Mouse (Mus musculus): ENCODE results near the gene Gjb1. TPM values are rescaled to one million over a fixed set of nuclear protein-coding genes. Genes with fewer than 3 reads are reported as not detected.

Gjb1 gene
- polyA plus RNA-seq, 1 experiment from 2014 or later: 1.2 TPM

DNA sequence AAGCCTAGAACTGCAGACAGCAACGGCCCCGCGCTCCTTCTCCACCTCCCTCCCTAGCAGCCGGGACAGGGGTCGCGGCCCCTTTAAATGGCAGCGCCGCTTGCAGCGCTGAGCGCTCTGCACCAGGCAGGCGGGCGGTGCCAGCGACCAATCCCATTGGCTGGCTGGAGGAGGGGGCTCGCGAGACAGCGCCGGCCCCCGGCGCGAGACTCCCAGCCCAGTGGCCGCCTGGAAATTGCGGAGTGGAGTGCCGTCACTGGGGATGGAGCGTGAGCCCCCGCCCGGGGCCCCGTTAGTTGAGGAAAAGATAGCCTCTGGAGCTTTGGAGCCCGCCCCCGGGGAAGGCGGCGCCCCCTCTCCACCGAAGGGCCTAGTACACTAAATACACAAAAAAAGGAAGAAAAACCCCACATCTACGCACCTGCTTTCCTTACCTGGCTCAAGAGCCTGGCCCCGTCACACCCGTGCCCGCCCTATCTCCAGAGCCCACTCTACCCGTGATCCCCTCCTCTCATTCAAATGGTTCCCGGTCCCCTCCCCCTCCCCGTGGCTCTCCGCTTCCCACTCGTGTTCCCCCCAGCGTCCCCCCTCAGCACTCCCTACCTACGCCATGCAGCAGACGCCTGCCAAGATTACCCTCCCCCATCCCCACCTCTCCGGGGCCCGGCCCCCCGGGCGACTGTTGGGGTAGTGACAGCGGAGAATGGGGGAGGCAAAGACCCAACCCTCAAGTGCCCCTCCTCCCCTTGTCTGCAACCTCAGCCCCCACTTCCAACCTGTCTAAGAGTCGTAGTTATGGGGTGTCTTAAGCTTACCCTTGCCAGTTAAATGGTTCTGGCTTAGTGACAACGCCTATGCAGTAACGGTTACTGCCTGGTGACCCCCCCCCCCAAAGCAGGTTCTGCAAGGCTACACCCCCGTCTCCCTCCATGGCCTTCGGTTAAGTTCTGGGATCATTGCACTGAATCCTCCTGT, 43.8 kb downstream of the Gjb1 start:
- peak; percentile 97 for ATAC-seq (ENCODE audit: low FRiP score)
- whole genome bisulfite sequencing: 12% methylated on average over 50 of the region's 54 CpGs

DNA sequence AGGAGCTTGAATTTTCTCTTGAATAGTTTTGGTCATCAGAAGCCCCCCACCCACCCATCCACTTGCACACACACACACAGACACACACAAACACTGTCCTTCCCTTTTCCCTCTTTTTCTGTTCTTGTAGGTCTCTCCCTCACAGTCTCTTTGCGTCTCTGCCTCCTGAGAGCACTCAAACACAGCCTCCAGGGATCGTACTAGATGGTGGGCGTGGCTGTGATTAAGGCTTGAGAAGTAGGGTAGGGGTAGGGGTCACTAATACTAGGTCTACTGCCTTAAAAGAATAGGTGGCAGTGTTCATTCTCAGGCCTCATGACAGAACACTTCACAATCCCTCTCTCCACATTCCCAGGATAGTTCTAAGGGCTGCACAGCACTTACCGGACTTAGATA, 44.5 kb downstream of the Gjb1 start, which contains the start of gene Zmym3:
Zmym3 (minus strand) TSS at position 150 of the 396 bp plus-strand sequence.
- Histone ChIP-seq H3K4me3 (peak within 1 kb of the TSS; percentile 53), H3K27ac (peak within 1 kb of the TSS; percentile 85), H3K27me3 (no peaks in the 10 kb centered on the region), H3K36me3 (0 out of 2 replicates have a peak, but pooled peaks cover 4% of the 10 kb centered on the region), H3K4me2 (peak within 1 kb of the TSS; percentile 58), H3K4me1 (replicated peaks) (peaks cover 28% of the 10 kb centered on the region), H3K9ac (peak within 1 kb of the TSS; percentile 74), H3K9me3 (no peaks in the 10 kb centered on the region)
- WGBS: 30% methylated on average over 4 of the region's 4 CpGs
- ATAC-seq (ENCODE audit: low FRiP score): no peak

More for the DNA sequence above, 43.8 kb downstream of the Gjb1 start:
- Histone ChIP-seq H3K4me2 (peak overlapping the region; percentile 66), H3K4me3 (peak overlapping the region; percentile 53), H3K9ac (peak overlapping the region; percentile 74), H3K27ac (peak overlapping the region; percentile 85), H3K4me1 (replicated peaks) (peaks cover 28% of the 10 kb centered on the region), H3K27me3 (no peaks in the 10 kb centered on the region), H3K36me3 (peaks cover 11% of the 10 kb centered on the region; the same call in 1 of the 2 replicates), H3K9me3 (no peaks in the 10 kb centered on the region)

DNA sequence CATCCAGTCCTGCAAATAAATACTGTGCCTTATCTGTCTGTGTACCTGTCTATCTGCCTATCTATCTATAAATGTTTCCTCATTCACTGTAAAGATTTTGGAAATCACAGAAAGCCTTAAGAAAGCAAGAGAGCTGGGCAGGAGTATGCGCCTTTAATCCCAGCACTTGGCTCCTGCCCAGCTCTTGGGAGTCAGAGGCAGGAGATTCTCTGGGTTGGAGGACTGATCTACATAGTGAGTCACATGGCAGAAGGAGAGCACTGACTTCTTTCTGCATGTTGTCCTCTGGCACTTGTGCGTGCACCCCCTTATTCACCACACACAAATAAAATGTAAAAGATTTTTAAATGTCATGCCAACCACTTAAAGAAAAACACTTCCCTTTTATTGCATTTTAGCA, 47.3 kb downstream of the Gjb1 start:
- H3K36me3 ChIP-seq: no peaks in the 10 kb centered on the region
- H3K9ac ChIP-seq: no peak overlapping the region
- no peak overlapping the region for H3K27ac ChIP-seq
- WGBS: 90% methylated on average over 2 of the region's 2 CpGs
- no peaks in the 10 kb centered on the region for H3K27me3 ChIP-seq
- no peak overlapping the region for H3K4me3 ChIP-seq
- no peaks in the 10 kb centered on the region for H3K9me3 ChIP-seq
- no peak overlapping the region for H3K4me2 ChIP-seq
- ATAC-seq (ENCODE audit: low FRiP score): no peak
- H3K4me1 ChIP-seq (replicated peaks): peaks cover 11% of the 10 kb centered on the region

DNA sequence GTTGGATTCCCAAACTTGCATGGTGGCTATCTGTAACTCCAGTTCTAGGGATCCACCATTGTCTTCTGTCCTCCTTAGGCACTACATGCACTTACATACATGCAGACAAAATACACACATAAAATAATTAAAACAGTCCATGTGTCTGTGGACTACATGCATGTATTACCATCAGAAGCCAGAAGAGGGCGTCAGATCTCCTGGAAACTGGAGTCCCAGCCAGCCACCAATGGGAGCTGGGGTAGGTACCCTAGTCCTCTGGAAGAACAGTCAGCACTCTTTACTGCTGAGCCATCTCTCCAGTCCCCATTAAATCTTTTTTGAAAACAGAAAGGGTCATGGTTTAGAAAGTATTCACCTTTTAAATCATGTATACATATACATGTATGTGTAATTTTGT, 51.6 kb downstream of the Gjb1 start:
- no peak overlapping the region for H3K9ac ChIP-seq
- H3K4me1 ChIP-seq (replicated peaks): peaks cover 20% of the 10 kb centered on the region
- H3K4me2 ChIP-seq: no peak overlapping the region
- H3K4me3 ChIP-seq: no peak overlapping the region
- H3K27me3 ChIP-seq: no peaks in the 10 kb centered on the region
- ATAC-seq (ENCODE audit: low FRiP score): no peak
- peaks cover 3% of the 10 kb centered on the region; the same call in 1 of the 2 replicates for H3K36me3 ChIP-seq
- H3K27ac ChIP-seq: no peak overlapping the region
- WGBS: 7% methylated on average over 1 of the region's 1 CpGs
- no peaks in the 10 kb centered on the region for H3K9me3 ChIP-seq

DNA sequence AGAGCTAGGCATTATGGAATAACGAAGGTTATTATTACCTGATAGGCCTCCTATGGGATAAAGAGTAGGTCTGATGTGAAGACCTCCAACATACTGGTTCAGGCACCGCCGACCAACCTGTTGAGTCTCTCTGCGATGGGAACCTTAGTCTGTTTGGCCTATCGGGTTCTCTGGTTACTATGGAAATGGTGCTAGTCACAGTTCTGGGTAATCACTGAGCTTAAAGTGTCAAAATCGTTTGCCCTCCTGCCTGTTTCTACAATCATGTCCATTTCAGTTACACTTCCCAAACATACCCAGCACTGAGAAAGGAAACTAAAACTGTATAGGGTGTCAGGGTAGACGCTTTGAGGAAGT, 52.6 kb downstream of the Gjb1 start:
- Histone ChIP-seq H3K9me3 (no peaks in the 10 kb centered on the region), H3K27ac (peak overlapping the region; percentile 95), H3K4me3 (peak overlapping the region; percentile 62), H3K4me2 (peak overlapping the region; percentile 48), H3K4me1 (replicated peaks) (peaks cover 20% of the 10 kb centered on the region), H3K36me3 (peaks cover 3% of the 10 kb centered on the region; the same call in 1 of the 2 replicates), H3K9ac (peak overlapping the region; percentile 24; the same call in 1 of the 2 replicates), H3K27me3 (no peaks in the 10 kb centered on the region)
- ATAC-seq (ENCODE audit: low FRiP score): no peak
- WGBS: 27% methylated on average over 7 of the region's 7 CpGs

DNA sequence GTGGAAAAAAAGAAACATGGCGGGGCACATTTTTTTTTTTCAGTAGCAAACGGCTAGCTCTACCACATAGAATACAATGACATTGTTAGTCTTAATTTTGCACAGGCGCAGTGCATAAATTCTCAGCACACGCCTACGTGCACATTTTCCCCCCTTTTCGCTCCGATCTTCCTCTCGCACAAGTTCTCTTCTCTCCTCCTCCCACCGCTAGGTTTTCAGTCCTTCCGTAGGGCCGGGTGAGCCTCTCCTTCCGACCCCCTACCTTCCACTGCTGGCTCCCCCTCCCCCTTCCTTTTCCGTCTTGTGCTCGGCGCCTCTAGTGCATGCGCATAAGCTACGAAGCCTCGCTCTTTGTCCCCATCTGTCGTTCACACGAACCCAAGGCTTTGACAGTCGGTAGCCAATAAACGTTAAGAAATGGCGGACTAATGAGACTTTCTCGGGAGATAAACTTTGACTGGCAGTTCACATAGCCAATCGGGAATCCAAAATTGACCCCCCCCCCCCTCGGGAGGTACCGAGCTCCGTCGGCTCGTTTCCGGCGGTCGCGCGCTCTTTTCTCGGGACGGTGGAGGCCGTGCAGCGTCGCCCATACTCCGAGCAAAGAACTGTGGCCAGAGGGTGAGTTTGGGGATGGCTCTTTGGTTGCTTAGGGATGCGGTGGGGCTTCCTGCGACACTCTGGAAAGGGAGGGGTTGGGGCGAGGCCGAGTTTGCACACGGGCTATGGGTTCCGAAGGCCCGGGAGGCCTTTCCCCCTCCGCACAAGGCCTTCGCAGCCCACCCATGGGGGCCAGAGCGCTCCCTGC, 53.2 kb downstream of the Gjb1 start, which contains the start of gene Nono:
Nono (plus strand) TSS at position 177 of the 808 bp plus-strand sequence.
- H3K36me3 ChIP-seq: peaks cover 3% of the 10 kb centered on the region; the same call in 1 of the 2 replicates
- ATAC-seq (ENCODE audit: low FRiP score): peak; percentile 96
- 33% methylated on average over 50 of the region's 51 CpGs for WGBS

DNA sequence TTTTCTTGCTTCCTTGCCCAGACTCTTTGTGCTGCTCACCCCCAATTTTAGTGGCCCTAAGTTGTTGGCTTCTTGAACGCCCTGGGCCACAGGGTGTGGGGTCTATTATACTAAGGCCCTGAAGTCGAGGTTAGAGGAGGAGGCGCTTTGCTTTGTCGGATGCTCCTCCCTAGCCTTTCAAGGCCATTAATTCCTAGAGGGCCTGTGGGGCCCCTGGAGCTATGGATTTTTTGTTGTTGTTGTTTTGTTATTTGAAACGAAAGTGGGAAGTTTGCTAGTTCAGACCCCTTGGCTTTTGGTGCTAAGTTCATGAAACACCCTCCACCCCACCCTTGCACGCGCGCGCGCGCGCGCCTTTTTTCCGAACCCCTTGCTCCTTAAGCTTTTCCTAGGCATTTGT, 53.8 kb downstream of the Gjb1 start:
- H3K27me3 ChIP-seq: no peaks in the 10 kb centered on the region
- peak; percentile 73 for ATAC-seq (ENCODE audit: low FRiP score)
- H3K4me3 ChIP-seq: peak overlapping the region; percentile 62
- peaks cover 20% of the 10 kb centered on the region for H3K4me1 ChIP-seq (replicated peaks)
- H3K9me3 ChIP-seq: no peaks in the 10 kb centered on the region
- 13% methylated on average over 14 of the region's 14 CpGs for WGBS
- peak overlapping the region; percentile 81 for H3K9ac ChIP-seq
- peaks cover 3% of the 10 kb centered on the region; the same call in 1 of the 2 replicates for H3K36me3 ChIP-seq
- peak overlapping the region; percentile 57 for H3K4me2 ChIP-seq
- H3K27ac ChIP-seq: peak overlapping the region; percentile 95

More for the DNA sequence above, 53.2 kb downstream of the Gjb1 start, which contains the start of gene Nono:
- peak within 1 kb of the TSS; percentile 95 for H3K27ac ChIP-seq
- H3K4me1 ChIP-seq (replicated peaks): peaks cover 20% of the 10 kb centered on the region
- H3K9ac ChIP-seq: peak within 1 kb of the TSS; percentile 81
- peak within 1 kb of the TSS; percentile 62 for H3K4me3 ChIP-seq
- H3K4me2 ChIP-seq: peak within 1 kb of the TSS; percentile 57
- H3K9me3 ChIP-seq: no peaks in the 10 kb centered on the region
- no peaks in the 10 kb centered on the region for H3K27me3 ChIP-seq

Other genes starting within 250 kb of the Gjb1 start
- gene Snx12, start 153.8 kb upstream of the Gjb1 start, polyA plus RNA-seq (2015; fragmentation: Nextera tagmentation; extraction: Ambion mirVana): 46.3 and 47.1 TPM in 2 replicates
- gene Foxo4, start 121.8 kb upstream of the Gjb1 start, polyA plus RNA-seq (2015; fragmentation: Nextera tagmentation; extraction: Ambion mirVana): 1.0 and 1.3 TPM in 2 replicates
- 0.27 TPM in 1 of 2 replicates, not detected in the other for gene Gm614, start 112.4 kb upstream of the Gjb1 start, polyA plus RNA-seq (2015; fragmentation: Nextera tagmentation; extraction: Ambion mirVana)
- 5.4 and 6.2 TPM in 2 replicates for gene Il2rg, start 108.1 kb upstream of the Gjb1 start, polyA plus RNA-seq (2015; fragmentation: Nextera tagmentation; extraction: Ambion mirVana)
- gene Gm20489, start 107.4 kb upstream of the Gjb1 start, polyA plus RNA-seq (2015; fragmentation: Nextera tagmentation; extraction: Ambion mirVana): not detected in 2 replicates
- gene Med12, start 102.3 kb upstream of the Gjb1 start, polyA plus RNA-seq (2015; fragmentation: Nextera tagmentation; extraction: Ambion mirVana): 26.6 and 28.6 TPM in 2 replicates
- gene Nlgn3, start 77.2 kb upstream of the Gjb1 start, polyA plus RNA-seq (2015; fragmentation: Nextera tagmentation; extraction: Ambion mirVana): 60.1 and 61.2 TPM in 2 replicates
- 60.2 and 63.5 TPM in 2 replicates for gene Zmym3, start 44.5 kb downstream of the Gjb1 start, polyA plus RNA-seq (2015; fragmentation: Nextera tagmentation; extraction: Ambion mirVana)
- 389 and 393 TPM in 2 replicates for gene Nono, start 52.9 kb downstream of the Gjb1 start, polyA plus RNA-seq (2015; fragmentation: Nextera tagmentation; extraction: Ambion mirVana)
- 1.7 and 2.3 TPM in 2 replicates for gene Itgb1bp2, start 72.7 kb downstream of the Gjb1 start, polyA plus RNA-seq (2015; fragmentation: Nextera tagmentation; extraction: Ambion mirVana)
- gene Taf1, start 156.4 kb downstream of the Gjb1 start, polyA plus RNA-seq (2015; fragmentation: Nextera tagmentation; extraction: Ambion mirVana): 15.1 and 16.4 TPM in 2 replicates

Data from hindbrain, embryonic 13.5 days (tissue).